Mouse (Mus musculus) cerebellum, adult 2 months (tissue): ENCODE data around the gene Paics.

ENCODE experiments used
- CTCF ChIP-seq: fragments of 200-500 bp; IDR thresholded peaks from 2 replicates; pipeline ENCODE4 v1.5.1; 2011; ENCODE audit warnings: low read depth, mild to moderate bottlenecking, control low read depth, low read length, moderate library complexity, borderline replicate concordance; ENCODE audit not compliant: insufficient read depth
- POLR2A ChIP-seq: fragments of 200-500 bp; IDR thresholded peaks from 2 replicates; pipeline ENCODE4 v1.6.1; 2011; ENCODE audit warnings: low read length, control low read depth, borderline replicate concordance; ENCODE audit not compliant: insufficient read depth

DNA sequence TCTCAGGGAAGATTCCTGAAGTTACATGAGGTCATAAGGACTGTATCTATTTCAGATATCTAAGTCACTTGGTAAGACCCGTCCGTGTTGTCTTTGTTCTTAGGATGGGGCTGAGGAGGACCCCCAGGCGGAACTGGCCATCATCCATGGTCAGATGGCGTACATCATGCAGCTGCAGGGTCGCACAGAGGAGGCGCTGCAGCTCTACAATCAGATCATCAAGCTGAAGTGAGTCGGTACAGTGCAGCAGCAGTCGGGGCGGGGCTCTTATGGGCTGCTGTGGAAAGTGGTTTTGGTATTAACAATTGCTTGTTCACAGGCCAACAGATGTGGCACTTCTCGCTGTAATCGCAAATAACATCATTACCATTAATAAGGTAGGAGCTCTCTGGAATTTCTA, 32.9 kb downstream of the Paics start:
- TF ChIP-seq CTCF: no peak
- no peak for TF ChIP-seq POLR2A
